Comparison of ENCODE assay signal across 11 mouse cellular contexts in the genomic region with DNA sequence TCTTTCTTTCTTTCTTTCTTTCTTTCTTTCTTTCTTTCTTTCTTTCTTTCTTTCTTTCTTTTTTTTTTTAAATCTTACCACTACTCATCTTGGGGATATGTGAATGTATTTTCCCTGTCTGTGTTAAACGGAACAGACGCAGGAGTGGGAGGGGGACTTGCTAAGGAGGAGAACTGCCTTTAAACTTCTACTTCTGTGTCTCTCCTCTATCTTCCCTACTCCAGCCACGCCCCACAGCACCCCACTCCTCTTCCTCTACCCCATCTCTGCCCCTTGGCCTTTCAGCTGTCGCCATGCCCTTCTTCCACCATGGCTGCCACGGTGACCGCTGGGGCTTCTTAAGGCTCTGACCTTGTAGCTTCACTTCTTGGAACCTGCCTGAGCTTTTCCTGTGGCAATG. TPM values are rescaled to one million over a fixed set of nuclear protein-coding genes. Genes with fewer than 3 reads are reported as not detected.
DNase-seq lines count a peak whose midpoint lies in the region; ATAC-seq and TF ChIP-seq lines count a peak whose summit lies in the region.
"Had no signal": no experiment of that assay in that cellular context is flagged by ENCODE, and none has a peak within 500 bp of the region (broad histone marks: within the 10 kb centered on the region; RNA-seq: fewer than 3 reads in every experiment).

No protein-coding gene starts in this region.

- H3K4me1 ChIP-seq in heart, embryonic 11.5 days (ENCODE audit: control insufficient read depth, insufficient read depth, low read length): peaks cover 45% of the 10 kb centered on the region
- H3K4me1 ChIP-seq in heart, embryonic 12.5 days (replicated peaks): peaks cover 51% of the 10 kb centered on the region
- H3K4me1 ChIP-seq in limb, embryonic 15.5 days: peaks cover 82% of the 10 kb centered on the region
- no peaks in the 10 kb centered on the region for H3K4me1 ChIP-seq in cerebellum, adult 2 months (ENCODE audit: control insufficient read depth, insufficient read depth, low read length)

- 61% methylated on average over 6 of the region's 6 CpGs for WGBS in heart, embryonic 11.5 days (ENCODE audit: insufficient replicate concordance)
- 72% methylated on average over 6 of the region's 6 CpGs for WGBS in heart, embryonic 12.5 days
- 71% methylated on average over 6 of the region's 6 CpGs for WGBS in limb, embryonic 15.5 days
- 90% methylated on average over 6 of the region's 6 CpGs for WGBS in cerebellum, adult 2 months

- no peak for ATAC-seq in heart, embryonic 11.5 days (replicated peaks; ENCODE audit: insufficient number of reproducible peaks, low FRiP score, low TSS enrichment)
- no peak for ATAC-seq in heart, embryonic 12.5 days (ENCODE audit: insufficient number of reproducible peaks, low FRiP score)
- ATAC-seq in limb, embryonic 15.5 days (ENCODE audit: insufficient number of reproducible peaks, low FRiP score, low TSS enrichment, low read depth): no peak
- ATAC-seq in megakaryocyte progenitor cell, adult 5-6 weeks (replicated peaks; ENCODE audit: poor library complexity): no peak

- no peak overlapping the region for H3K4me2 ChIP-seq in heart, embryonic 11.5 days
- no peak overlapping the region for H3K4me2 ChIP-seq in heart, embryonic 12.5 days
- H3K4me2 ChIP-seq in limb, embryonic 15.5 days: no peak overlapping the region
- H3K4me2 ChIP-seq: midbrain, embryonic 13.5 days had no signal

- no peaks in the 10 kb centered on the region for H3K36me3 ChIP-seq in heart, embryonic 11.5 days (ENCODE audit: control insufficient read depth, insufficient read depth, low read length)
- H3K36me3 ChIP-seq in heart, embryonic 12.5 days: no peaks in the 10 kb centered on the region
- no peaks in the 10 kb centered on the region for H3K36me3 ChIP-seq in limb, embryonic 15.5 days
- H3K36me3 ChIP-seq: hindbrain, embryonic 15.5 days; midbrain, embryonic 13.5 days had no signal

- no peak for TF ChIP-seq POLR2A in cerebellum, adult 2 months (IDR thresholded peaks at IDR 0.05; ENCODE audit: borderline replicate concordance, insufficient read depth, low read length)

- H3K27ac ChIP-seq in heart, embryonic 11.5 days (ENCODE audit: low read depth, low read length): 0 out of 2 replicates have a peak overlapping the region, but pooled peaks have one; percentile 12
- no peak overlapping the region for H3K27ac ChIP-seq in heart, embryonic 12.5 days (ENCODE audit: poor library complexity, severe bottlenecking)
- peak overlapping the region; percentile 43 for H3K27ac ChIP-seq in limb, embryonic 15.5 days
- no peak overlapping the region for H3K27ac ChIP-seq in cerebellum, adult 2 months (ENCODE audit: insufficient read depth, low read length)
- H3K27ac ChIP-seq: hindbrain, embryonic 15.5 days; macrophage; midbrain, embryonic 13.5 days had no signal

- H3K9me3 ChIP-seq in heart, embryonic 11.5 days (replicated peaks; ENCODE audit: control insufficient read depth, low read length): no peaks in the 10 kb centered on the region
- no peaks in the 10 kb centered on the region for H3K9me3 ChIP-seq in heart, embryonic 12.5 days (replicated peaks)
- no peaks in the 10 kb centered on the region for H3K9me3 ChIP-seq in limb, embryonic 15.5 days
- H3K9me3 ChIP-seq: hindbrain, embryonic 15.5 days; midbrain, embryonic 13.5 days had no signal

- TF ChIP-seq CTCF in cerebellum, adult 2 months (IDR thresholded peaks at IDR 0.05; ENCODE audit: borderline replicate concordance, insufficient read depth, low read depth, low read length): no peak

- no peak overlapping the region for H3K9ac ChIP-seq in heart, embryonic 11.5 days (ENCODE audit: low read depth, low read length)
- no peak overlapping the region for H3K9ac ChIP-seq in heart, embryonic 12.5 days
- no peak overlapping the region for H3K9ac ChIP-seq in limb, embryonic 15.5 days
- H3K9ac ChIP-seq: hindbrain, embryonic 15.5 days; midbrain, embryonic 13.5 days had no signal

- 0 out of 2 replicates have a peak, but pooled peaks cover 3% of the 10 kb centered on the region for H3K27me3 ChIP-seq in heart, embryonic 11.5 days (ENCODE audit: control insufficient read depth, insufficient read depth, low read length)
- no peaks in the 10 kb centered on the region; the same call in 1 of the 2 replicates for H3K27me3 ChIP-seq in heart, embryonic 12.5 days (replicated peaks)
- H3K27me3 ChIP-seq in limb, embryonic 15.5 days: no peaks in the 10 kb centered on the region; the same call in 1 of the 2 replicates
- H3K27me3 ChIP-seq in cerebellum, adult 2 months (ENCODE audit: control insufficient read depth, insufficient read depth, low read length): peaks cover 2% of the 10 kb centered on the region; the same call in 1 of the 2 replicates

- peak; percentile 44 for DNase-seq in thymus, postnatal 4 days
- DNase-seq in thymus, postnatal 0 days (ENCODE audit: low spot score): no peak
- no peak for DNase-seq in cerebellum, adult 2 months
- DNase-seq in kidney, postnatal 14 days: no peak

- H3K4me3 ChIP-seq in heart, embryonic 11.5 days (ENCODE audit: low read depth, low read length): no peak overlapping the region
- no peak overlapping the region for H3K4me3 ChIP-seq in heart, embryonic 12.5 days
- no peak overlapping the region for H3K4me3 ChIP-seq in limb, embryonic 15.5 days
- H3K4me3 ChIP-seq in cerebellum, adult 2 months (replicated peaks; ENCODE audit: insufficient read depth, low read depth, low read length): no peak overlapping the region
- H3K4me3 ChIP-seq: hindbrain, embryonic 15.5 days; midbrain, embryonic 13.5 days had no signal

RNA-seq across cellular contexts. Expression of a gene that starts 14.2 kb away (rescaled TPM):
- 54.8 and 67.1 TPM in 2 replicates for polyA plus RNA-seq in heart, embryonic 11.5 days (2014; fragmentation: Nextera tagmentation; extraction: Ambion mirVana)
- polyA plus RNA-seq in heart, embryonic 12.5 days (2016; fragmentation: Nextera tagmentation; extraction: Ambion mirVana): 61.1 and 69.0 TPM in 2 replicates
- 32.6 and 43.5 TPM in 2 replicates for polyA plus RNA-seq in thymus, postnatal 0 days (2015; fragmentation: Nextera tagmentation; extraction: Ambion mirVana)
- polyA plus RNA-seq in limb, embryonic 15.5 days (2015; fragmentation: Nextera tagmentation; extraction: Ambion mirVana): 599 and 855 TPM in 2 replicates
- 23.7 and 26.6 TPM in 2 replicates for polyA plus RNA-seq in cerebellum, adult 2 months (2012; rRNA removed)
- 0.64 TPM in 1 of 2 replicates, not detected in the other for total RNA-seq in megakaryocyte progenitor cell, adult 5-6 weeks (2015)
- total RNA-seq in megakaryocyte progenitor cell, adult 5-6 weeks (2017): not detected in 2 replicates
- polyA plus RNA-seq: macrophage had no signal

Comparison
In these comparisons a context has a peak if more than half of its experiments do, and no peak if none do; other contexts are left out.
1. H3K27ac ChIP-seq: peak in heart, embryonic 11.5 days (single experiment) and limb, embryonic 15.5 days (single experiment); none in heart, embryonic 12.5 days (single experiment) and cerebellum, adult 2 months (single experiment).